Mouse (Mus musculus) spleen, adult 2 months (tissue): ENCODE measurements around the gene Gm12394.

Experiments used
- CTCF ChIP-seq: fragments of 200-500 bp; IDR thresholded peaks from 2 replicates; pipeline ENCODE4 v1.5.1; 2011; ENCODE audit warnings: mild to moderate bottlenecking, inconsistent platforms; ENCODE audit not compliant: insufficient read depth, insufficient read length, insufficient replicate concordance; ENCODE audit errors: extremely low read depth
- POLR2A ChIP-seq: fragments of 200-500 bp; IDR thresholded peaks from 2 replicates; pipeline ENCODE4 v1.6.1; 2011; ENCODE audit warnings: low read depth, low read length, inconsistent platforms

DNA sequence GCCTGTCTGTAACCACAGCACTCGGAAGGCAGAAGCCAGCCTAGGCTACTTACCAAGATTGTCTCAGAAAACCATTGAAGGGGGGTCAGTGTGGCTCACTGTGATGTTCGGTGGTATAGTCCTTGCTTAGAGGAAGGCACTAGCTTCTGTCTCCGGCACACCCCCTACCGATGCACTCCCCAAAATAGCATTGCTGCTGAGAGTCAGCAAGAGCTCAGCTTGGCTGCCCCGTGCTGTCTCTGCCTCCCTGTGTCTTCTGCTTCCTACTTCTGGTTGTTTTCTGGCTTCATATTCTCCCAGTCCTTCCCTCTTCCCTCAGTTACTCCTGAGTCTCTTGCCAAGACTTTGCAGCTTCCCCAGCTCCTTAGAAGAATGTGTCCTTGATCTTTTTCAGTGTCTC is 44.3 kb upstream of the Gm12394 start:
- no peak for TF ChIP-seq CTCF
- no peak for TF ChIP-seq POLR2A
